Mouse (Mus musculus): ENCODE measurements around the gene Dner.

Gene Dner

DNA sequence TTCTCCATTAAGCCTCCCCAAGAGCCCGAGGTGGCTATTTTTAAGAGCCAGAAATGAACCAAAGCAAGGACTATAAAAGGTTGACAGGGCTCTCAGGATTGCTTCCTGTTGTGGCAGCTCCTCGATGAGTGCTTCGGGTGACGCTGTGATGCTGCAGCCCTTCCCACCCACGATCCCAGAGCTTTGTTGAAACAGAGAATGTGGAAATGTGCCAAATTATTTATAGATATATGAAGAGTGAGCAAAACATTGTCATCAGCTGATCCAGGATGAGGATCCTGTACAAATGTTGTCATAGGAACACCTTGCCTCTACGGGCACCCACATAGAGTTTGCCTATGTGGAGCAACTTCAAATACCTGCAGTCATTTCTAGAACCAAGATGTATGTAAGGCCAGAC, 67.8 kb downstream of the Dner start:
- no peak for DNase-seq

DNA sequence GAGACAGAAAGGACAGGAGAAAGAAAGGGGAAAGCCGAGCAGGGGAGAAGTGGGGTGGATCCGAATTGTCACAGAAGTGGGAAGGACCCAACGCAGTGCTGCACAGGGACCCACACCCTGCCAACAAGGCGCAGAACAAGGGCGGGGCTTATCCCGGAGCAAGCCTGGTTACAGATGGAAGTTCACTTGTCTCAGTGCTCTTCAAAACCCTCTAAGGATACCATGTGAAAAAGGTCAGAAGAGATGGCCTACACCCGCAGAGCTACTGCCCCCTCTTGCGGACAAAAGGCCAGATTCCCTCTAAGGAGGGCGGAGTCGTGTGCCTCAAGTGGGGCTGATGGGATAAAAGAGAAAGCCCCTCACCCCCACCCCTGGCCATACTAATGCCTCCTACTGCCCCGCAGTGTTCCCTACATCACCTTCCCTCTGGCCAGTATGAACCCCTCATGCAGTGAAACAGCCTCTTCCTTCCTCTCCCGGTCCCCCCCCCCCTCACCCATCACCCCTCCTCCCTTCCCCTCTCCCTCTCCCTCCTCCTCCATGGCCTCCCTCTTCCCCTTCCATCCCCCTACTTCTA, 73.0 kb downstream of the Dner start:
- DNase-seq: no peak

DNA sequence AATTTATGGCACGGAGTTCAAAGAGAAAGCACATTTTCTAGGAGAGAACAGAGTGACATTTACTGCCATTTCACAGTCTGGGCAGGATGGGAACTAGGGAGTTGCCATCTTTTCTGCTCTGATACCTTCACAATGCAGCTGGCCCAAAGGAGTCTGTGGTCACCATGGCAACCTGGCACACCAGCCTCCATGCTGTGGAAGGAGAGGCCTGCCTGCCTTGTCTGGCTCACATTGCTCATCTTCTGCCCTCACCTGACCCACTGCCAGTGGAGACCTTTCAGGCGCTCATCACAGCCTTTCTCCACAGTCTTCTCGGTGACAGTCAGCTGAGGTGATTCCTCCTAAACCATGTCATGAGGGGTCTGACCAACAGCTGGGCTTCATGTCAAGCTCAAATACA, 74.7 kb downstream of the Dner start:
- DNase-seq: peak; percentile 39

DNA sequence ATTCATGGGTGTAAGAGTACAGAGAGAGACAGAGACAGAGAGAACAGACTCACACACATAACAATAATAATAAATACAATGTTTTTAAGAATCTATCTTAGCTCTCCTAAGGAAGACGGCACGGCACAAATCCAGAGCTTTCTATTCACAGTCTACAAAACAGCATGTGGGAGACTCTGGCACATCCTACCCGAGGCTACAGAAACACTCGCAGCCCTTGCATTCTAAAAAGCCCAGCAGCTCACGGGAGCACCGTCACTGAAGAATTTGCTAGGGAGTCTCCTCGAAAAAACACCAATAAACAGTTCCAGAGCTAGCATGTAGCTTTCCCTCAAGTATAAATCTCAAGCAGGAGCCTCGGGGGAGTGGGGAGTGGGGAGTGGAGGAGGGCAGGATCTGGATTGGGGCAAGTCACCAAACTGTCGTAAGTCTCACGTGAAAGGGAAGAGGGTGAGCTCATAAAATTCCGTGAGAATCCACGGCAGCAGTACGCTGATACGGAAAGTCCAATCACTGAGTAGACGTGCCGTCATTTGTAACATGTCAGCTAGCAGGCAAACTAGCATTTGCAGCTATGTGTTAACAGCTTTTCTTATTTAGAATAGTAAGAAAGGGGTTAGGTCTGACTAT, 76.8 kb downstream of the Dner start:
- no peak for DNase-seq

DNA sequence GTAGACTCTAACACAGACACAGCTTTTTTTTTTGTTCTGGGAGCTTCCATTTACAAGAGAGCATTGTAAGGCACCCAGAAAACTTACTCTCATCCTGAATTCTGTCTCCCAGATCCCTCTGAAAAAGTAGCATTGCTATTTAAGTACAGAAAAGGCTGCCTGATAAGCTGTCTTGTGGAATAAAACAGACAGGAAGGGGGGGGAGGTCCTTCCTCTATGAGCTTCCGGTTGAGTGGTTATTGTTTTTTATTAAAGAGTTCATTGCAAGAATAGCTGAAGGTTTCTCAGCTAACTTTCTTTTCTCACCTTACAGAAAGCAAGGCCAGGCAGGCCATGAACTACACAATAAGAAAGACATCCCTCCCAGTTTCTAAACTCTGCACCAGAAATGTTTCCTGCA, 77.9 kb downstream of the Dner start:
- DNase-seq: no peak

DNA sequence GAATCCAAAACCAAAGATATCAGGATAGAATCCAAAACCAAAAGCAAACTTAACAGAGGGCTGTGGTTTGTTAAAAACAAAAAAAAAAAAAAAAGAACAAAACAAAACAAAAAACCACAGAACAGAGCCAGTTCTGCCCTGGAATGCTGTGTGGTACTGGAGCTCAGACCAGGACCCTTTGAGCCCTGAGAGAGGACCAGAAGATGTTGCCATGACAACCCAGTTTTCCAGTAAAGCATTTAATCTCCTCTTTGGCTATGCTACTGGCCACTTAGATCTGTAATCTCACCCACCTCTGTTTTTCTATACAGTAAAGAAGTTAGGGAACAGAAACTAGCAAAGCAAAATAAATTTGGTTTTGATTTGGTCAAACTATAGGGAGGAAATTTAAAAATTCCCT, 79.9 kb downstream of the Dner start:
- DNase-seq: no peak

DNA sequence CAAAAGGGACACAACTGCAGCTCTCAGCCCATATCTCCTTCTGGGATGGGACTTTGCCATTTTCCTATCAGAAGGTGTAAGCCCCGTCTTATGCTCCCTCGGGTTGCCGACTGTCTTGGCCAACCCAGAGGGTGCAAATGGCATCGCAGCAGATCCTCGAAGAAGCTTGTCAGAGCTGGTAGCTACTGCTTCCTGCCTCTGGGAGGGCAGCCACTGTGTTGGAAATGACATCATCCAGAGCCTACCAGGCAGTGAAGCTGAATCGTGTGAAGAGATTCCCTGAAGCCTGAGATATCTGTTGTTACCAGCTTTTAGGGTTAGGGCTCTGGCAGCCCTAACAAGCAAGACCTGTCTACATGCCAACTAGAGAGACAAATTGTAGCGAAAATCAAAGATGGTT, 81.4 kb downstream of the Dner start:
- DNase-seq: no peak

DNA sequence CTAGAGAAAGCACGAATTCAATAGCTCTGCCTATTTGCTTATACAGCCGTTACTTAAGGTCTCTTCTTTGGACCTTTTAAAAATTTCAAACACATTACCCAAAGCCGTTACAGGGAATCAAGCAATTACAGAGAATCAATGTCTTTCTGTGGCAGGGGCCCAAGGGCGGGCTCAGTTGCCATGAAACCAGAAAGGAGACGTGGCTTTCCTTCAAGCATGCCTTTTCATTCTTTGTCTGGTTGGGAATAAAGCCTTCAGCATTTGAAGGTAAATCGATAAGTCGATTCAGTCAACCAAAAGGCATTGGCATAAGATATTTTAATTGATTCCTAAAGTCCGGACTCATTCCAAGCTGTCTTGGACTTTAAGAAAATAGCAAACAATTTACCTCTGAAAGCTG, 82.9 kb downstream of the Dner start:
- no peak for DNase-seq

DNA sequence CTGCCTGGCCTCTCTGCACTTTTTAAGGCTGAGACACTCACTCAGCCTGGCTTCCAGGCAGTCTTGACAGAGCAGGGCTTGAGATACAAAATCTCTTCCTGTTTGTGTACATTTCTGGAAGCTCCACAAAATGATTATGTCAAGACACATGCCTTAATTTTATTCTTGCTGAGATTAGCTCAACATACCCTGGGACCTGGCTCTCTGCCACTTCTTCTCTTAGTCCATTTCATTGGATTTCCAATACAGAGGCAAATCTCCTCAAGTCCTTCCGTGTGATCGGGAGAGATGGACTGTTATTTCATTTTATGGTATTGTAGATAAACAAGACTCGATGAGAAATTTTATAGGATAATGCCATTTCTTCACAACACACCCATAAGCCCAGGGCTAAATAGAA, 84.7 kb downstream of the Dner start:
- no peak for DNase-seq

DNA sequence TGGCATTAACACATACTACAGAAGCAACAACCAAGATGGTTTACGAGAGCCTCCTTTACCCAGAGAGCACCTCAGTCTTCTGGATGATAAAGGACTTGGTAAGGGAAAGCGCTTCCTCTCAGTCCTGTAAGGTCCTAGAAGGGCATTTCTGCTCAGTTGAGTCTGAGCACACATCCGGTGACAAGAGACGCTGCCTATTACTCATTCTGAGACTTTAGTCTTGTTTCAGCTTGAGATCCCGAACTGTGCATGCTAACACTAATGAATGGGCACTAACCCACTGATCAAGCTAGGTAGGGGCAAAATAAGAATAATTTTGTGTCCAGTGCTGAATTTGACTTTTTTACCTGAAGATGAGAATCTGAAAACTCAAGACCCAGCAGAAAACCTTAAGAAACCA, 97.0 kb downstream of the Dner start:
- DNase-seq: no peak

DNA sequence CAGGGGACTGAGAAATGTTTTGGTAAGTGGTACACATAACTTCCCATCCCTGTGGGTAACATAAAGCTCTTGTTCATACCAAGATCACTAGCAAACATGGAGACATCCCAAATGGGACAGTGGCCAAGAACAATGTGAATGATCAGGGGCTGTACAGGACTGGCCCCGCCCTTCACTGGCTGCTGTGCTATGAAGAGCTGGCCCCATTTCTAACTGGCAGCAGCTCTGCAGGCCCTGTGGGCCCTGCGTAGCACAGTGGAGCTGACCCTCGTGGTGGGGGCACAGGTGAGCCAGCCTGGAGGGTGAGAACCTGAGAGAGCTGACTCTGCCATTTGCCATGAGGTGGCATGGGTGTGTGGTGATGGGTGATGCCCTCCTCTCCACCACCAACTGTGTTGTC, 100.0 kb downstream of the Dner start:
- DNase-seq: no peak

DNA sequence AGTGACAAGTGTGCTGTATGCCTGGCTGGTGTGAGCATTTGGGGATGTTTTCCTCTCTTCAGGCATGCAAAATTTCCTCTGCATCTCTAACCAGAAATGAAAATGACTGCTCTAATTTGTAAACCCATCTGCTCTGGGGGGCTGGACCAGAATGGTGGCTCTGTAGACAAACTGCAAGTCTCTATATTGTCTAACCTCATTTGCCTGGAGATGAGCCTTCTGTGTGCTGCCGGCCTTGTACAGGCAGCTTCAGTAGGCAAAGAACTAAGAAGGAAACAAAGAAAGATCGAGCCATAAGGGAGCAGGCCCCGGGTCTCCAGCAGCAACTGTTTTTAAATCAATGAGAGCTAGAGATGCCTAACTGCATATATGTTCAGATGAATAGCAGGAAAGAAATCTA, 103.6 kb downstream of the Dner start:
- DNase-seq: no peak

DNA sequence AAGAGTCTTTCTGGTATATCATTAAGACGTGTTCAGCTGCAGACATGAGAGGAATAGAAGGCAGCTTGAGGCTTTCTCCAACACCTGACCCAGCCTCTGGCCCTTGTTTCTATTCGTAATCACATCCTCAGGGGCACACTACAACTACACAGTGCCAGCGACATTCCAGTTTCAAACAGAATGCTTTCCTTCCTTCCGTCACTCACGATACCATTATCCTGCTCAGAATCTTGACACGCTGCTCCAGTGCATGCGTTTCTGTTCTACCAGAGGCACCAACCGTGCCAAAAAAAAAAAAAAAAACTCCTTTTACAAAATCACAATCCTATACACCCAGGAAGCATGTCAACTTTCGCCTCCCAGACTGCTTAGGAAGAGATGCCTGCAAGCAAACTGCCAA, 105.5 kb downstream of the Dner start:
- no peak for DNase-seq

DNA sequence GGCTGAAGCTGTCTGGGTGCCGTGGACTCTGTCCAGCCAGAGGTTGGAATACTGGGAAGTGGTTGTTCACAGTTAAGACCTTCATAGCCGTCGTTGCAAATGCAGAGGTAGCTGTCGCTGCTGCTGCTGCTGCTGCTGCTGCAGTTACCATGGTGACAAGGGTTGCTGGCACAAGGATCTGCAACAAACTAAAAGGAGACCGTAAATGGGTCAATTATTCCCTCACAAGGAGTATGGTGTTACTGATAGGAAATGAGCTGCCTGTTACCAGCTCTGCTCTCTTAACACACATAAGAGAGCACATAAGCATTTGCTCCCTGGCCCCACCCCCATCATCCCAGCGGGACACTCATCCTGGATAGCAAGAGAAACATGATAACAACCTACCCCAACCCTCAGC, 110.6 kb downstream of the Dner start:
- no peak for DNase-seq

DNA sequence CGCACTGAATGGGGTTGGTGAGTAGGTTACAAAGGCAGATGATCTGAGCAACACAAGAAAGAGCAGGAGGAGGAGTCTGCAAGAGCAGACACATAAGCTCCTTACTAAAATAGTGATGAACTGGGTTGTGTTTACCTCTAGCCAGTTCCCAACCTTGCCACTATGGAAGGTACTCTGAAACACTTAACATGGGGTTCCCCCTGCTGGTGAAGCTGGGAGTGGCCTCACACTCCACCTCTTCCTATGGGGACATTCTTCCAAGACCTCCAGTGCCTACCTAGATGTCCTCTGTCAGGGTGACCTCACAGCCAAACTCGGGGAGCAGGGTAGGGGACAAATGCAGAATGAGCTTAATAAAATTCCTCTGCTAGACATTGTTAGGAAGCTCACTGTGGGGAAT, 114.2 kb downstream of the Dner start:
- DNase-seq: peak; percentile 21

DNA sequence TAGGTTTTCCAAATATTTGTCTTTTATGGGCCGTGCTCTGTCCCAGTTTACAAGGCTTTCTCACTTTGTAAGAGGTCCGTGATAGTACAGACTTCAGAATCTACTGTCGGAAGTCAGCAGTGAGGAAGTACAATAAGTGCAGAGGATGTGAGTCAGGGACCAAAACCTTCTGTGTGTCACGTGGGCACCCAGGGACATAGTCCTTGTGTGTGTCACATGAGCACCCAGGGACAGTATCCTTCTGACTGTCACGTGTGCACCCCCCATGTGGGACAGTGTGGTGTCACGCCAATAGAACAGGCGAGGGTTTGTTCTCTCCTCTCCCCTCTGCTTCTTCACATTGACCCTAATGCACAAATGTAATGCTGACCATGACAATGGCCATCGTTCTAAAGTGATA, 134.2 kb downstream of the Dner start:
- DNase-seq: no peak

DNA sequence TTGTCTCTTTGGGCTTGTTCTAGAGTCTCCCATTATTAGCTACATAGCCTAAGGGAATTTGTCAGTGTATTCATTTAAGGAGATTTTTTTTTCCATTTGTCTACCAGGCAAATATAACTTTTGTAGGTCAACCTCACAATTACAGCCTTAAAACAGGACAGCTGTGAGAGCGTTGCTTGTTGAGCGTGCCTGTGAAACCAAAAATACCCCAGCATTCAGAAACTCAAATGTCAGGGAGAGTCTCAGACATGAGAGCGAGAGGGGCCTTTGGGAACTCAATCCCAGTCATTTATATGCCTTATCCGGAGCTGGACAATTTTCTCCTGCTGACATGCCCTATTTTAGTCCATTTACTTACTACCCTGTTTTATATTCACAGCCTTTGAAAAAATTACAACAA, 134.6 kb downstream of the Dner start:
- DNase-seq: no peak

DNA sequence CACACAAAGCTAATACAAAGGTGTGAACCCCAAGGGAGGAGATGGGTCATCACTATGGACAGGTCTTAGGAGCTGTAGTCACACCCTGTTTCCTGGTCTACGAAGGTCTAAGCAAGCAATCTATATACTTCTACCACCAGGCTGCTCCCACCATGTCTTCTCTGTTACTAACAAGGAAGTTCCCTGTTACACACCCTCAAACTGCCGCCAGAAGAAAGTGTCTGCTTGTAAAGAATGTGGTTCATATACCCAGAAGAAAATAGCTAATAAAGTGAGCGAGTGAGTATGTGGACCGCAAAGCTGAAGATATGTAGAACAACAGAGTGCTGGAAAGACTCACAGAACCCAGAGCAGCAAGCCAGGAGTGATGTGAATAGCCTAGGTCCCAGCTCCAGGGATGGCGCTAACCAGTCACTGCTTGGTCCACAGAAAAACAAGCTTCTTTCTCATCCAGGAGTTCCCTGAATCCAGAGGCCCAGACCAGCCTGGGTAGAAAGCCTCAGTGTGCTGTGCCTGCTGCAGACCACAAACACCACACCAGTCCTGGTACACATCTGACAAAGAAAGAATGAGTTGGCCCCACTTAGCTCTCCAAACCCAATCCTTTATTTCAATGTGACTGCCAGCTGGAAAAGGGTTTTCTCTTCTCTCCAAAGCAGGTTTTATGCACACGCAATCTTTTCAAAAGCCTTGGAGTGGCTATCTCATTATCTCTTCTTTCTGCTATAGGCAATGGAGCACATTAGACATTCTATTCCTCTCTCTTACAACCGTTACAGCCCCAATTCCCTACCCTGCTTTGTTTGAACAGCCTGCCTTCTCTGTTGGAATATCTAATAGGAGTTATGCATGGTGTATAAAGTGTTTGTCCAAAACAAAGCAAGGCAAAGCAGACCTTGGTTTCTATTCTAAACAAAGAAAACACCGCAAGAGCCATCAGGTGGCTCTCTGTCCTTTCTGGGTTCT, 139.2 kb downstream of the Dner start:
- no peak for DNase-seq

DNA sequence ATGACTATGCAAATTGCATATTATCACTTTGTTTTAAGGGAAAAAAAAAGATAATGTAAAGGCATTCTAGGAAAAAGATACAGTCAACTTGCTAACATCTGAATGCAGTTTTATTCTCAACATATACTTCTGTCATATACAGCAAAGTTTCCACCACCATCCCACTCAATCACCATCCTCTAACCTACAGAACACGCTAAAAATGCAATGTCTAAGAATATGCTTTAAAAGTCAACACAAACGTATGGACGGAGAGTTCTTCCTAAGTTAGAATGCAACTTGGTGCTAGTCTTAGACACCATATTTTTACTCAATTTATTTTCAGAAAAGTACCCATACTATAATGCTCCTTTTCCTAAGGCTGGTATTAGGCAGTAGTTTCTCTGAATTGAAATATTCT, 144.0 kb downstream of the Dner start:
- DNase-seq: no peak

DNA sequence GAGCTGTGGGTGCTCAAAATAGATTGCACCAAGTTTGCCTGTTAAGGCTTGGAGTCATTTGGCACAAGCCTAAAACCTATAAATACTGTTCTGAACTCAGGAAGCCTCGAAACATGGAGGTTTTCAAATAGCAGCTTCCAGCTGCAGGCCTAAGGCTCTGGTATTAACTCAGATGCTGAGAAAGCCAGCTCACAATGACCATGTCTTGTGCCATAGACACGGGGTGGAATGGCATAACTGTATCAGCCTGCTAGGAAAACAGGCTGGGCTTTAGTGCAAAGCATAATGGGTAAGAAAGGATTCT, 146.0 kb downstream of the Dner start:
- no peak for DNase-seq

DNA sequence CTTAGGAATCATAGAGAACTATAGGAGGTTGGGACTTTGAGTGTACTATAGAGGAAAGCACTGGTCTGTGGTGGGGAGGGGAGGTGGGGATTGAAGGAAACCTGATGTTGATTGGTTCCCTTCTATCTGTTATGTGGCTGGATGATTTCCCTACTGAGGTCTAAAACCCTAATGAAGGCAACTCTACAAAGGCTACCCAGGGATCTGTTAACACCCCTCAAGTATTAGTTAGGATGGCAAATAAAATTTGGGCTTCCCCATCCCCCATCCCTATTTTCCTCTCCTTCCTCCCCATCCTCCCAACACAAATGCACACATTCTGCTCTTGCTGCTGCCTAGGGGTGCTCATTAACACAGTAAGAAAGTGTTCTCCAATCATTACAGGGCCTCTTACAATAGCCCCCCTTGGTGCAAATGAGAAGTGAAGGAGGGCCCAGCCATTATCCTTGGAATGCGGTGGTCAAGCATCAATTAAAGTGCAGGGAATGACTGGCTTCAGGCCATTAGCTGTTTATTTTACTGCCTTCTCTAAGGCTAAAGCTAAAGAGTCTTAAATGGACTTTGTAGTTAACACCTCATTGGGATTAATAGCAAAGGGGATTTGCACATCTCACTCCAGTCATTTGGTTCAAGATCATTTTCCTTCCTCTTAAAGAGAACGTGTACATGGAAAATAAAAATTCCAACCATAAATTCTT, 146.5 kb downstream of the Dner start:
- no peak for DNase-seq

DNA sequence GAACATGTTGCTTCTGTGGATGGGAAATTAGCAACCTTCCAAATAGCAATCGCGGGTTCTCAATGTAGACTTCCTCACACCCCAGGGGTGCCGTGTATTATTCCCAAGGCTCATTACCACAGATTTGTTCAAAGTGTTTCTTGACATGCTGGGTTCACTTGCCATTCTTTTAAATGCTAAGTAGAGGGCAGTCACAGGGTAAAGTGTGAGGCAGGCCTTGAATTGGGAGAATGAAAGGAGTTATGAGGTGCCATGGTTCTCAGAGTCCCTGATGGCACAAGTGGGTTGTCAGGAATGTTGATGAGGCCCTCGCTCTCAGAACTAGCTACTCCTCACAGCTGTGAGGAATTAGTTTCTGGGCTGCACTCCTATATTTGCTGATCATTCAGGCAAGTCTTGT, 160.0 kb downstream of the Dner start:
- DNase-seq: no peak

DNA sequence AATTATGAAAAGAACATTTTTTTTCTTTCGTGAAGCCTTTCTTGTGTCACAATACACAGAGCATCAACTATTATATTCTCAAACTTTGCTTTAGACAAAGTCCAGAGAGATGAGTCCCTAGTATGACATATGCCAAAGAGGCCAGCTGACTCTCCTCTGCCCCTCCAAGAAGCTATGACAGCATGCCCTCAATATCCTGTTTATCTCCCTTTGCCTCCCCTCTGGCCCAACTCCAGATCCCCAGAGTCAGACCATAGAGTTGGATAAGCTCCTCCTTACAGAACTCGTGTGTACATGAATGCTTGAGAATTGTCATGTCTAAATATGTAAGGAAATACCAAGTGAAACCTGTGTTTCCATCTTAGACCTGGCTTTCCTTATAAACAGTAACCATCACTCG, 170.5 kb downstream of the Dner start:
- no peak for DNase-seq

DNA sequence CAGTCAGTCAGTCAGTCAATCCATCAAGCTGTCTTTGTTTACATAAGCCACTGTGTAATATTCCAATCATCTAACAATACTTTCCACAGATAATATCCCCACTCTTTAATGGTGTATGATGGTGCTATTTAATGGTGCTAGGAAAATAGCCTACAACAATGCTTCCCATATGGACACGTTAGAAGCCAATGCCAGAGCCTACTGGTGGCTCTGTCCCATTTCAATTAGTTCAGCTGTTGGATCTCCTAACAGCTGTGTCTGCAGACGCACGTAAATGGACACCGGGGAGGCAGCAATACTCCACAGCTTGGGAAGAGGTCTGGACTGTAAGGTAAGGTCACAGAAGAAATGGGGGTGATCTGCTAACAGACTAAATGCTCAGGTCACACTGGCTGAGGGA, 171.6 kb downstream of the Dner start:
- no peak for DNase-seq
